Mouse (Mus musculus) lung, postnatal 0 days (tissue): Measurements from ENCODE around the gene Ptpre.

Source experiments
- CTCF ChIP-seq: IDR thresholded peaks from 2 replicates; pipeline ENCODE4 v1.5.1; 2016; ENCODE audit warnings: antibody characterized with exemption, mild to moderate bottlenecking
- EP300 ChIP-seq: IDR thresholded peaks from 2 replicates; pipeline ENCODE4 v1.6.1; 2016; ENCODE audit warnings: antibody characterized with exemption, mild to moderate bottlenecking, control low read depth

- no peak for TF ChIP-seq CTCF
- TF ChIP-seq EP300, result no peak
These were observed 46.8 kb upstream of the Ptpre start for GRCm38 (mm10) chr7:135490500-135490886.
